Mouse (Mus musculus) bone marrow macrophage, adult 2 months (primary cell): ENCODE measurements around the gene Kcnma1.

Experiments used
- CTCF ChIP-seq: IDR thresholded peaks from 2 replicates; pipeline ENCODE4 v1.5.1; 2012; ENCODE audit warnings: low read depth, mild to moderate bottlenecking, low read length, moderate library complexity
- POLR2A ChIP-seq: IDR thresholded peaks from 2 replicates; pipeline ENCODE4 v1.6.1; 2012; ENCODE audit warnings: mild to moderate bottlenecking, low read depth, low read length, borderline replicate concordance

GRCm38 (mm10) chr14:23496801-23497200, 517.5 kb downstream of the Kcnma1 start:
- TF ChIP-seq CTCF = no peak
- TF ChIP-seq POLR2A = no peak
